Mouse (Mus musculus) cerebellum, adult 2 months (tissue): ENCODE measurements around the gene Rbms2. TPM values are rescaled to one million over a fixed set of nuclear protein-coding genes. Genes with fewer than 3 reads are reported as not detected.
"Not testable (repeated sequence)": the region's sequence is repeated elsewhere in the genome, so short reads cannot be mapped to it uniquely, and the experiment has no call there.

Experiments used
- DNase-seq, 2 experiments: peaks; one replicate each; pipeline ENCODE4 v3.0.0; 2021
- H3K27ac ChIP-seq: fragments of 200-500 bp; 2 replicates; pipeline ENCODE4 v1.5.1; 2012; ENCODE audit warnings: low read length, control low read depth, inconsistent platforms; ENCODE audit not compliant: insufficient read depth
- H3K27me3 ChIP-seq: fragments of 200-500 bp; 2 replicates; pipeline ENCODE4 v1.6.1; 2012; ENCODE audit warnings: inconsistent platforms, mild to moderate bottlenecking, low read length, moderate library complexity; ENCODE audit not compliant: control insufficient read depth, insufficient read depth
- H3K4me1 ChIP-seq: fragments of 200-500 bp; 2 replicates; pipeline ENCODE4 v1.6.1; 2011; ENCODE audit warnings: low read length; ENCODE audit not compliant: control insufficient read depth, insufficient read depth
- H3K4me3 ChIP-seq: fragments of 200-500 bp; replicated peaks from 2 replicates; pipeline ENCODE3; 2011; ENCODE audit warnings: mild to moderate bottlenecking, low read depth, low read length, control low read depth; ENCODE audit not compliant: insufficient read depth
- CTCF ChIP-seq: fragments of 200-500 bp; IDR thresholded peaks from 2 replicates; pipeline ENCODE4 v1.5.1; 2011; ENCODE audit warnings: low read depth, mild to moderate bottlenecking, control low read depth, low read length, moderate library complexity, borderline replicate concordance; ENCODE audit not compliant: insufficient read depth
- POLR2A ChIP-seq: fragments of 200-500 bp; IDR thresholded peaks from 2 replicates; pipeline ENCODE4 v1.6.1; 2011; ENCODE audit warnings: low read length, control low read depth, borderline replicate concordance; ENCODE audit not compliant: insufficient read depth
- WGBS: fragments of 180-500 bp; shearing (Covaris S2); methylation state at CpG from one replicate; pipeline ENCODE4 v1.1.7; 2018; 5-methylcytosine and 5-hydroxymethylcytosine counted together
- polyA plus RNA-seq: library from polyadenylated mRNA; depleted of rRNA; stranded (reverse); fragments of >200 nt; gene quantifications from 2 replicates; pipeline ENCODE4 v1.2.3, GENCODE M21; 2012

Gene Rbms2
- polyA plus RNA-seq, 1 experiment = 23.7 TPM

GRCm38 (mm10) chr10:128209311-128210009 lies 29.4 kb upstream of the Rbms2 start:
- no peak for DNase-seq

GRCm38 (mm10) chr10:128208326-128208725 lies 28.2 kb upstream of the Rbms2 start:
- Histone ChIP-seq H3K4me3 (no peak overlapping the region), H3K27ac (no peak overlapping the region), H3K27me3 (no peaks in the 10 kb centered on the region), H3K4me1 (peaks cover 2% of the 10 kb centered on the region; the same call in 1 of the 2 replicates)
- TF ChIP-seq CTCF (no peak), POLR2A (no peak)
- WGBS = 78% methylated on average over 10 of the region's 10 CpGs
- DNase-seq = no peak

More at GRCm38 (mm10) chr10:128209311-128210009, 29.4 kb upstream of the Rbms2 start:
- Histone ChIP-seq H3K4me3 (no peak overlapping the region), H3K4me1 (peaks cover 2% of the 10 kb centered on the region; the same call in 1 of the 2 replicates), H3K27me3 (no peaks in the 10 kb centered on the region), H3K27ac (no peak overlapping the region)
- TF ChIP-seq POLR2A (no peak), CTCF (no peak)
- WGBS = 89% methylated on average over 11 of the region's 11 CpGs

- WGBS = 89% methylated on average over 15 of the region's 15 CpGs
- H3K27me3 ChIP-seq = no peaks in the 10 kb centered on the region
- no peak overlapping the region for H3K4me3 ChIP-seq
- no peaks in the 10 kb centered on the region; the same call in 1 of the 2 replicates for H3K4me1 ChIP-seq
- TF ChIP-seq CTCF (no peak), POLR2A (no peak)
- no peak overlapping the region for H3K27ac ChIP-seq
- no peak for DNase-seq
These were observed 24.8 kb upstream of the Rbms2 start for GRCm38 (mm10) chr10:128204941-128205340.

GRCm38 (mm10) chr10:128201856-128202255 lies 21.8 kb upstream of the Rbms2 start:
- no peak for DNase-seq
- WGBS = 81% methylated on average over 6 of the region's 6 CpGs
- Histone ChIP-seq H3K4me3 (no peak overlapping the region), H3K4me1 (no peaks in the 10 kb centered on the region), H3K27me3 (no peaks in the 10 kb centered on the region), H3K27ac (no peak overlapping the region)
- TF ChIP-seq CTCF = no peak
- no peak for TF ChIP-seq POLR2A

- Histone ChIP-seq H3K27ac (peak overlapping the region; percentile 73), H3K4me1 (no peaks in the 10 kb centered on the region), H3K27me3 (no peaks in the 10 kb centered on the region), H3K4me3 (peak overlapping the region; percentile 83)
- WGBS = under 1% methylated on average over 72 of the region's 79 CpGs
- TF ChIP-seq CTCF = no peak
- peak; percentile 90; the same call in 1 of the 2 replicates for TF ChIP-seq POLR2A
- DNase-seq = peak; percentile 79
These were observed 14.7 kb upstream of the Rbms2 start for GRCm38 (mm10) chr10:128194551-128195461.

GRCm38 (mm10) chr10:128194024-128194550 lies 14.0 kb upstream of the Rbms2 start, which contains the start of gene Gls2:
Gene Gls2 (plus strand): TSS chr10:128194457.
- peak; percentile 99 to 100 for DNase-seq
- H3K27me3 ChIP-seq = no peaks in the 10 kb centered on the region
- H3K4me1 ChIP-seq = no peaks in the 10 kb centered on the region
- H3K27ac ChIP-seq = peak within 1 kb of the TSS; percentile 73
- no peak for TF ChIP-seq CTCF
- peak; percentile 86 for TF ChIP-seq POLR2A
- WGBS = under 1% methylated on average over 46 of the region's 46 CpGs
- peak within 1 kb of the TSS; percentile 83 for H3K4me3 ChIP-seq

GRCm38 (mm10) chr10:128193113-128193512 lies 13.0 kb upstream of the Rbms2 start:
- TF ChIP-seq POLR2A (no peak), CTCF (no peak)
- Histone ChIP-seq H3K4me1 (no peaks in the 10 kb centered on the region), H3K27ac (no peak overlapping the region), H3K27me3 (no peaks in the 10 kb centered on the region), H3K4me3 (no peak overlapping the region)
- no peak for DNase-seq
- 97% methylated on average over 6 of the region's 6 CpGs for WGBS

GRCm38 (mm10) chr10:128192030-128192766 lies 12.1 kb upstream of the Rbms2 start:
- not testable (repeated sequence) for H3K27me3 ChIP-seq, H3K4me1 ChIP-seq, DNase-seq, H3K27ac ChIP-seq, H3K4me3 ChIP-seq
- 88% methylated on average over 3 of the region's 3 CpGs for WGBS
